8 mouse cellular contexts compared by ENCODE assay signal in the genomic region with DNA sequence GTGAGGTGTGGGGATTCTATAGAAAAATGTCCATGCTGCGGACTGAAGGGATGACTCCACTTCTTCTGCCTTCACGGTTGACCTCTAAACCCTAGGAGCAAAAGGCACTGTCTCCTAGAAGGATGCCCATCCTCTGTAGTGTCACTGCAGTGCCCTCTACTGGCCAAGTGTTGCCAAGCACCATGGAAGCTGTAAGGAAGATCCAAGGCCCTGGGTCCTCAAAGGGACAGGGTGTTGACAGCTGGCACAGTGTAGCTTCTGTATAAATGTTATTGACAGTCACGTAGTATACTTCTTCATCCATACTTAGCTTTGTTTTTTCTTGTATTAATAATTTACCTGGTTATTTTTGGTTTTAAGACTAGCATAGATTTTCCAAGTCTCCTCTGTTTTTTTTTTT.
DNase-seq lines count a peak whose midpoint lies in the region; ATAC-seq lines count a peak whose summit lies in the region.

No protein-coding gene starts in this region.

- peak; percentile 76 for ATAC-seq in granulocyte monocyte progenitor cell, adult 5-6 weeks (replicated peaks; ENCODE audit: poor library complexity, severe bottlenecking)

- DNase-seq in ovary, postnatal 10 days (ENCODE audit: low spot score) = peak; percentile 44
- DNase-seq in ovary, adult 18-20 months (ENCODE audit: low spot score) = no peak
- DNase-seq in embryo, embryonic 11 days = peak; percentile 87
- DNase-seq in kidney, adult 9 months = peak; percentile 89
- DNase-seq in liver = peak; percentile 89
- peak; percentile 65 to 75 for DNase-seq in natural killer cell, adult 2 months (ENCODE audit: low spot score in 2 of 2)
- DNase-seq in testis, postnatal 10 days (ENCODE audit: low spot score) = peak; percentile 89
